9 mouse cellular contexts compared by ENCODE assay signal in genomic region chr4:55342602-55343001, GRCm38 (mm10). TPM values are rescaled to one million over a fixed set of nuclear protein-coding genes. Genes with fewer than 3 reads are reported as not detected.
DNase-seq lines count a peak whose midpoint lies in the region; ATAC-seq and TF ChIP-seq lines count a peak whose summit lies in the region.
"Had no signal": no experiment of that assay in that cellular context is flagged by ENCODE, and none has a peak within 500 bp of the region (broad histone marks: within the 10 kb centered on the region; RNA-seq: fewer than 3 reads in every experiment).

No protein-coding gene starts in this region.

- peak overlapping the region in 2 of 3 experiments; percentile 11 to 24 for H3K4me3 ChIP-seq in CH12.LX (replicated peaks in 1 of 3; ENCODE audit: low read depth in 2 of 3, low read length in 2 of 3, poor library complexity in 1 of 3)
- no peak overlapping the region for H3K4me3 ChIP-seq in liver, embryonic 15.5 days (replicated peaks)
- H3K4me3 ChIP-seq in neural tube, embryonic 15.5 days (replicated peaks), result no peak overlapping the region
- H3K4me3 ChIP-seq in forebrain, embryonic 13.5 days, result no peak overlapping the region

- H3K27ac ChIP-seq in CH12.LX (ENCODE audit: insufficient read depth, low read depth), result no peak overlapping the region
- peak overlapping the region; percentile 59 for H3K27ac ChIP-seq in liver, embryonic 15.5 days (replicated peaks)
- H3K27ac ChIP-seq in neural tube, embryonic 15.5 days (replicated peaks), result no peak overlapping the region
- no peak overlapping the region for H3K27ac ChIP-seq in forebrain, embryonic 13.5 days

- DNase-seq in CH12.LX (ENCODE audit: extremely low read depth), result peak; percentile 78
- DNase-seq in c-Kit-negative CD71-positive TER-119-positive erythroid progenitor cells, embryonic 14.5 days (ENCODE audit: low read depth, low spot score), result peak; percentile 42
- DNase-seq in thymus, postnatal 0 days (ENCODE audit: low spot score), result peak; percentile 71
- DNase-seq: lung, adult 2 months had no signal

- TF ChIP-seq POLR2A in CH12.LX (IDR thresholded peaks at IDR 0.05; ENCODE audit: low read depth, low read length), result peak; percentile 41; the same call in 1 of the 2 replicates

- no peak for TF ChIP-seq RAD21 in CH12.LX (IDR thresholded peaks at IDR 0.05; ENCODE audit: low read depth, low read length)

- no peaks in the 10 kb centered on the region for H3K9me3 ChIP-seq in CH12.LX (replicated peaks; ENCODE audit: low read length)
- H3K9me3 ChIP-seq in liver, embryonic 15.5 days (replicated peaks), result no peaks in the 10 kb centered on the region
- H3K9me3 ChIP-seq in neural tube, embryonic 15.5 days (replicated peaks), result no peaks in the 10 kb centered on the region
- H3K9me3 ChIP-seq in forebrain, embryonic 13.5 days (replicated peaks), result no peaks in the 10 kb centered on the region

- WGBS in liver, embryonic 15.5 days (ENCODE audit: insufficient replicate concordance), result 34% methylated on average over 5 of the region's 5 CpGs
- WGBS in neural tube, embryonic 15.5 days, result 95% methylated on average over 5 of the region's 5 CpGs
- WGBS in forebrain, embryonic 13.5 days, result 91% methylated on average over 5 of the region's 5 CpGs

- H3K36me3 ChIP-seq in CH12.LX (replicated peaks in 1 of 2; ENCODE audit: control insufficient read depth in 1 of 2, insufficient read depth in 1 of 2, low read length in 1 of 2), result no peaks in the 10 kb centered on the region
- H3K36me3 ChIP-seq in liver, embryonic 15.5 days (replicated peaks), result no peaks in the 10 kb centered on the region
- H3K36me3 ChIP-seq in neural tube, embryonic 15.5 days, result no peaks in the 10 kb centered on the region
- no peaks in the 10 kb centered on the region for H3K36me3 ChIP-seq in forebrain, embryonic 13.5 days (ENCODE audit: poor library complexity, severe bottlenecking)

- H3K4me2 ChIP-seq in CH12.LX (ENCODE audit: insufficient read depth, low read depth, poor library complexity, severe bottlenecking), result 0 out of 2 replicates have a peak overlapping the region, but pooled peaks have one; percentile 3
- no peak overlapping the region for H3K4me2 ChIP-seq in liver, embryonic 15.5 days
- no peak overlapping the region for H3K4me2 ChIP-seq in neural tube, embryonic 15.5 days
- no peak overlapping the region for H3K4me2 ChIP-seq in forebrain, embryonic 13.5 days

- peak; percentile 83 for ATAC-seq in liver, embryonic 15.5 days (ENCODE audit: insufficient read depth)
- no peak for ATAC-seq in neural tube, embryonic 15.5 days (ENCODE audit: low FRiP score)
- ATAC-seq in frontal cortex, adult (ENCODE audit: low TSS enrichment), result no peak
- no peak for ATAC-seq in forebrain, embryonic 13.5 days
- ATAC-seq: midbrain, embryonic 16.5 days had no signal

- H3K4me1 ChIP-seq in CH12.LX (ENCODE audit: control insufficient read depth in 1 of 2, insufficient read depth in 2 of 2), result peaks cover 8 to 32% of the 10 kb centered on the region in 2 experiments; a peak in 3 of 4 replicates
- H3K4me1 ChIP-seq in liver, embryonic 15.5 days (replicated peaks), result peaks cover 39% of the 10 kb centered on the region
- no peaks in the 10 kb centered on the region for H3K4me1 ChIP-seq in neural tube, embryonic 15.5 days
- H3K4me1 ChIP-seq in forebrain, embryonic 13.5 days, result no peaks in the 10 kb centered on the region

- no peak overlapping the region for H3K9ac ChIP-seq in CH12.LX (ENCODE audit: insufficient read depth, low read depth)
- H3K9ac ChIP-seq in liver, embryonic 15.5 days, result no peak overlapping the region
- H3K9ac ChIP-seq in neural tube, embryonic 15.5 days (replicated peaks), result no peak overlapping the region
- H3K9ac ChIP-seq in forebrain, embryonic 13.5 days, result no peak overlapping the region

- in situ Hi-C loops in CH12.LX (cut with MboI; ENCODE audit: low pct_ligation_motif_present, low pct_unique_long_range_greater_than_20kb, low sequenced_read_pairs), result no loop called here

- no peaks in the 10 kb centered on the region for H3K27me3 ChIP-seq in CH12.LX (replicated peaks)
- no peaks in the 10 kb centered on the region for H3K27me3 ChIP-seq in liver, embryonic 15.5 days
- no peaks in the 10 kb centered on the region for H3K27me3 ChIP-seq in neural tube, embryonic 15.5 days (replicated peaks)
- no peaks in the 10 kb centered on the region for H3K27me3 ChIP-seq in forebrain, embryonic 13.5 days

- no peaks in the 10 kb centered on the region for H3K79me2 ChIP-seq in CH12.LX (replicated peaks; ENCODE audit: control insufficient read depth, extremely low read depth, insufficient read depth, poor library complexity, severe bottlenecking)

- TF ChIP-seq CTCF in CH12.LX (conservative IDR thresholded peaks at IDR 0.05 in 1 of 2, IDR thresholded peaks at IDR 0.05 in 1 of 2; ENCODE audit: low read depth in 2 of 2, low read length in 2 of 2), result no peak

- dilution Hi-C loops in CH12.LX (cut with MboI; ENCODE audit: extremely low pct_ligation_motif_present, extremely low pct_unique_long_range_greater_than_20kb, low sequenced_read_pairs), result no loop called here

- peak; percentile 26; the same call in 1 of the 2 replicates for TF ChIP-seq EP300 in CH12.LX (IDR thresholded peaks at IDR 0.05; ENCODE audit: low read length)

TF ChIP-seq in CH12.LX, 34 proteins besides CTCF, POLR2A, EP300 and RAD21:
- peak; percentile 34; the same call in 1 of the 2 replicates for TF ChIP-seq MYC (IDR thresholded peaks at IDR 0.05; ENCODE audit: low read depth, low read length)
- TF ChIP-seq TBP (conservative IDR thresholded peaks at IDR 0.05; ENCODE audit: low read depth, low read length), result 0 out of 2 replicates have a peak, but pooled peaks have one; percentile 26
- no peak for TF ChIP-seq SIN3A (IDR thresholded peaks at IDR 0.05; ENCODE audit: low read length)
- peak; percentile 31; the same call in 1 of the 2 replicates for TF ChIP-seq HCFC1 (IDR thresholded peaks at IDR 0.05; ENCODE audit: low read depth, low read length)
- 0 out of 2 replicates have a peak, but pooled peaks have one; percentile 25 for TF ChIP-seq MAX (IDR thresholded peaks at IDR 0.05; ENCODE audit: low read length)
- TF ChIP-seq JUND (conservative IDR thresholded peaks at IDR 0.05; ENCODE audit: low read depth, low read length), result no peak
- 0 out of 2 replicates have a peak, but pooled peaks have one; percentile 47 for TF ChIP-seq NELFE (IDR thresholded peaks at IDR 0.05; ENCODE audit: low read depth, low read length)
- no peak for TF ChIP-seq NRF1 (IDR thresholded peaks at IDR 0.05; ENCODE audit: low read depth, low read length)
- TF ChIP-seq MAZ (IDR thresholded peaks at IDR 0.05; ENCODE audit: low read depth, low read length), result no peak
- TF ChIP-seq ETS1 (conservative IDR thresholded peaks at IDR 0.05; ENCODE audit: low read depth, low read length), result no peak
- TF ChIP-seq CHD1 (IDR thresholded peaks at IDR 0.05; ENCODE audit: low read depth, low read length), result no peak
- TF ChIP-seq POLR2AphosphoS2 (IDR thresholded peaks at IDR 0.05; ENCODE audit: low read depth, low read length), result no peak
- no peak for TF ChIP-seq ZKSCAN1 (IDR thresholded peaks at IDR 0.05; ENCODE audit: borderline replicate concordance, low read depth, low read length)
- TF ChIP-seq ELF1 (IDR thresholded peaks at IDR 0.05; ENCODE audit: low read depth, low read length), result peak; percentile 52
- no peak for TF ChIP-seq ZC3H11A (IDR thresholded peaks at IDR 0.05; ENCODE audit: low read depth, low read length)
- 0 out of 2 replicates have a peak, but pooled peaks have one; percentile 15 for TF ChIP-seq MEF2A (IDR thresholded peaks at IDR 0.05; ENCODE audit: borderline replicate concordance, low read depth, low read length)
- 0 out of 2 replicates have a peak, but pooled peaks have one; percentile 26 for TF ChIP-seq TCF12 (IDR thresholded peaks at IDR 0.05; ENCODE audit: low read depth, low read length)
- no peak for TF ChIP-seq CHD2 (IDR thresholded peaks at IDR 0.05; ENCODE audit: low read length)
- no peak for TF ChIP-seq E2F4 (IDR thresholded peaks at IDR 0.05; ENCODE audit: insufficient replicate concordance, low read depth, low read length)
- TF ChIP-seq RCOR1 (conservative IDR thresholded peaks at IDR 0.05; ENCODE audit: low read depth, low read length), result no peak

RNA-seq across cellular contexts. Expression of gene Rad23b, which starts 7.2 kb away (rescaled TPM):
- total RNA-seq in CH12.LX (2012; rRNA removed) (188 and 190 TPM in 2 replicates), CH12.LX (2014; rRNA removed) (394 and 436 TPM in 2 replicates)
- polyA plus RNA-seq in CH12.LX (2012; ENCODE audit: insufficient read length, low read depth), result 268 and 350 TPM in 2 replicates
- polyA plus RNA-seq in liver, embryonic 15.5 days (2015; fragmentation: Nextera tagmentation; extraction: Ambion mirVana), result 33.5 and 36.6 TPM in 2 replicates
- polyA plus RNA-seq in thymus, postnatal 0 days (2015; fragmentation: Nextera tagmentation; extraction: Ambion mirVana), result 63.9 and 68.6 TPM in 2 replicates
- polyA plus RNA-seq in neural tube, embryonic 15.5 days (2015; fragmentation: Nextera tagmentation; extraction: Ambion mirVana), result 96.1 and 99.2 TPM in 2 replicates
- 86.2 and 89.5 TPM in 2 replicates for polyA plus RNA-seq in forebrain, embryonic 13.5 days (2015; fragmentation: Nextera tagmentation; extraction: Ambion mirVana)

Comparison
In these comparisons a context has a peak if more than half of its experiments do, and no peak if none do; other contexts are left out.
1. H3K4me3 ChIP-seq: peak in CH12.LX (2 of 3); none in liver, embryonic 15.5 days (single experiment), neural tube, embryonic 15.5 days (single experiment) and forebrain, embryonic 13.5 days (single experiment).
2. Peak in every context shown above with its lines, with median percentiles within 50 percentile points of each other: DNase-seq.